Mouse (Mus musculus) brain, embryonic 14.5 days (tissue): ENCODE measurements around the gene P2ry10b.

Source experiments
- CTCF ChIP-seq: fragments of 200-500 bp; IDR thresholded peaks from 2 replicates; pipeline ENCODE4 v1.5.1; 2012; ENCODE audit warnings: inconsistent platforms, mild to moderate bottlenecking, moderate library complexity, borderline replicate concordance; ENCODE audit not compliant: insufficient read depth, insufficient read length; ENCODE audit errors: extremely low read depth
- POLR2A ChIP-seq: fragments of 200-500 bp; IDR thresholded peaks from 2 replicates; pipeline ENCODE4 v1.6.1; 2012; ENCODE audit warnings: mild to moderate bottlenecking, inconsistent platforms, borderline replicate concordance; ENCODE audit not compliant: poor library complexity, insufficient read depth, insufficient read length, severe bottlenecking; ENCODE audit errors: extremely low read depth

DNA sequence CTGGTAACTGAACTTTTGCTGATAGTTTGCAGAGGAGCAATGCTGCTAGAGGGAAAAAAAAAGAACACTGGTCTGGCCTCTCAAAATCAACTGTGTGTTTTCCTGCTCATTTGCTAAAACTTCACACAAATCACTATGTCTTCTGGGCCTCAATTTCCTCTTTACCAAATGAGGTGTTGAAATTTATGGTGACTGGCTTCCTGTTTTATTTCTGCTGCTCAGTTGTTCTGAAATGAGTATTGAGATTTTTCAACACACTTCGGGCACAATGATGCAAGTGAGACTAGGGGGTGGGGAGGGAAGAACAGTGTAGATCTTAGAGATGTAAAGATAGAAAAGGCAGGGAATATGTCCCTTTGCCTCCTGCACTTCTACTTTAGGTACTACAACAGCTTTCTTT, 30.0 kb downstream of the P2ry10b start:
- TF ChIP-seq POLR2A (no peak), CTCF (no peak)
